ENCODE assay signal across 8 mouse cellular contexts in genomic region chr5:30888337-30889087, GRCm38 (mm10). TPM values are rescaled to one million over a fixed set of nuclear protein-coding genes. Genes with fewer than 3 reads are reported as not detected.
A peak's percentile ranks its signal among the peaks of the same experiment; 100 is the strongest.
DNase-seq lines count a peak whose midpoint lies in the region; ATAC-seq and TF ChIP-seq lines count a peak whose summit lies in the region.

Gene Agbl5 (plus strand): TSS chr5:30888694.

- H3K36me3 ChIP-seq in ES-E14 (ENCODE audit: control insufficient read depth, insufficient read depth, low read length, poor library complexity, severe bottlenecking), result peaks cover 27% of the 10 kb centered on the region
- peaks cover 20% of the 10 kb centered on the region for H3K36me3 ChIP-seq in forebrain, embryonic 16.5 days (ENCODE audit: control insufficient read depth, insufficient read depth)
- H3K36me3 ChIP-seq in lung, embryonic 14.5 days (ENCODE audit: insufficient read depth), result peaks cover 31% of the 10 kb centered on the region
- peaks cover 11% of the 10 kb centered on the region; the same call in 1 of the 2 replicates for H3K36me3 ChIP-seq in thymus, adult 2 months (ENCODE audit: control insufficient read depth, insufficient read depth, low read length)

- TF ChIP-seq POLR2A in olfactory bulb, adult 2 months (IDR thresholded peaks at IDR 0.05; ENCODE audit: insufficient read depth, low read depth, low read length), result peak; percentile 74
- TF ChIP-seq POLR2A in thymus, adult 2 months (IDR thresholded peaks at IDR 0.05; ENCODE audit: control insufficient read depth, extremely low read depth, insufficient read depth, low read length, poor library complexity), result peak; percentile 67

- under 1% methylated on average over 42 of the region's 42 CpGs for WGBS in forebrain, embryonic 16.5 days
- under 1% methylated on average over 42 of the region's 42 CpGs for WGBS in lung, embryonic 14.5 days
- under 1% methylated on average over 42 of the region's 42 CpGs for WGBS in olfactory bulb, adult 2 months
- WGBS in thymus, adult 2 months, result under 1% methylated on average over 42 of the region's 42 CpGs

- in situ Hi-C loops in ES-E14 (cut with MboI; ENCODE audit: low sequenced_read_pairs in 2 of 2, unreplicated experiment in 2 of 2), result no loop called here

- peak; percentile 91 for ATAC-seq in forebrain, embryonic 16.5 days
- ATAC-seq in lung, embryonic 14.5 days (ENCODE audit: insufficient read depth), result peak; percentile 95

- H3K9ac ChIP-seq in ES-E14 (ENCODE audit: insufficient read depth, low read depth, low read length, poor library complexity, severe bottlenecking), result peak within 1 kb of the TSS; percentile 97
- H3K9ac ChIP-seq in forebrain, embryonic 16.5 days (replicated peaks; ENCODE audit: low read depth, low read length), result peak within 1 kb of the TSS; percentile 89
- peak within 1 kb of the TSS; percentile 81 for H3K9ac ChIP-seq in lung, embryonic 14.5 days

- peak within 1 kb of the TSS; percentile 96 for H3K27ac ChIP-seq in ES-E14 (ENCODE audit: insufficient read depth, low read depth, low read length, poor library complexity, severe bottlenecking)
- H3K27ac ChIP-seq in forebrain, embryonic 16.5 days (ENCODE audit: low read length), result peak within 1 kb of the TSS; percentile 99
- H3K27ac ChIP-seq in layer of hippocampus, adult 2 months, result peak within 1 kb of the TSS; percentile 93
- peak within 1 kb of the TSS; percentile 98 for H3K27ac ChIP-seq in lung, embryonic 14.5 days (ENCODE audit: low read depth)
- peak within 1 kb of the TSS; percentile 94 for H3K27ac ChIP-seq in olfactory bulb, adult 2 months (ENCODE audit: insufficient read depth, low read depth, low read length)
- H3K27ac ChIP-seq in thymus, adult 2 months (ENCODE audit: control insufficient read depth, insufficient read depth, low read length), result peak within 1 kb of the TSS; percentile 92

- peak; percentile 87 for DNase-seq in ES-E14 (ENCODE audit: low read depth, low spot score)
- DNase-seq in cerebellum, adult 11-12 months, result peak; percentile 94
- DNase-seq in heart, postnatal 36 days, result peak; percentile 88 to 92
- peak; percentile 93 to 95 for DNase-seq in layer of hippocampus, adult 2 months (ENCODE audit: low spot score in 2 of 2)
- DNase-seq in lung, embryonic 14.5 days, result peak; percentile 98
- DNase-seq in thymus, adult 2 months, result peak; percentile 96

- peak within 1 kb of the TSS; percentile 74 to 78 for H3K4me3 ChIP-seq in ES-E14 (ENCODE audit: insufficient read depth in 1 of 2, low read depth in 1 of 2, low read length in 2 of 2, poor library complexity in 1 of 2, severe bottlenecking in 1 of 2)
- H3K4me3 ChIP-seq in forebrain, embryonic 16.5 days (replicated peaks; ENCODE audit: low read length), result peak within 1 kb of the TSS; percentile 58
- H3K4me3 ChIP-seq in layer of hippocampus, adult 2 months, result peak within 1 kb of the TSS; percentile 76
- H3K4me3 ChIP-seq in lung, embryonic 14.5 days (ENCODE audit: low read depth, low read length), result peak within 1 kb of the TSS; percentile 74
- H3K4me3 ChIP-seq in olfactory bulb, adult 2 months (ENCODE audit: insufficient read depth, low read depth, low read length), result peak within 1 kb of the TSS; percentile 89
- peak within 1 kb of the TSS; percentile 94 for H3K4me3 ChIP-seq in thymus, adult 2 months (ENCODE audit: control insufficient read depth, insufficient read depth, low read length)

- H3K9me3 ChIP-seq in ES-E14 (ENCODE audit: control insufficient read depth, insufficient read depth, low read depth, low read length), result no peaks in the 10 kb centered on the region
- H3K9me3 ChIP-seq in forebrain, embryonic 16.5 days (ENCODE audit: control insufficient read depth, low read length), result no peaks in the 10 kb centered on the region
- H3K9me3 ChIP-seq in lung, embryonic 14.5 days (ENCODE audit: low read depth, low read length), result no peaks in the 10 kb centered on the region

- peak within 1 kb of the TSS; percentile 72 for H3K4me2 ChIP-seq in forebrain, embryonic 16.5 days (ENCODE audit: low read length)
- H3K4me2 ChIP-seq in lung, embryonic 14.5 days, result peak within 1 kb of the TSS; percentile 75

- no peaks in the 10 kb centered on the region for H3K27me3 ChIP-seq in forebrain, embryonic 16.5 days (replicated peaks; ENCODE audit: control insufficient read depth, insufficient read depth, low read length)
- no peaks in the 10 kb centered on the region for H3K27me3 ChIP-seq in lung, embryonic 14.5 days (ENCODE audit: insufficient read depth, low read length)
- no peaks in the 10 kb centered on the region for H3K27me3 ChIP-seq in thymus, adult 2 months (ENCODE audit: control insufficient read depth, insufficient read depth, low read length)

- intact Hi-C loops in heart, postnatal 36 days (cut with DNase I), result loop anchor here (1.0 to 5.0 kb wide), 4 partner anchors 19 to 159 kb away; partner anchors contain the start of genes Atraid, Ost4, Slc5a6 and Tmem214

- TF ChIP-seq CTCF in layer of hippocampus, adult 2 months (conservative IDR thresholded peaks at IDR 0.05), result no peak
- TF ChIP-seq CTCF in lung, embryonic 14.5 days (IDR thresholded peaks at IDR 0.05; ENCODE audit: low read depth), result no peak
- TF ChIP-seq CTCF in olfactory bulb, adult 2 months (IDR thresholded peaks at IDR 0.05; ENCODE audit: insufficient read depth, low read depth, low read length), result no peak
- TF ChIP-seq CTCF in thymus, adult 2 months (IDR thresholded peaks at IDR 0.05; ENCODE audit: borderline replicate concordance, control insufficient read depth, extremely low read depth, insufficient read depth, low read length, poor library complexity), result no peak

- H3K4me1 ChIP-seq in ES-E14 (ENCODE audit: control insufficient read depth in 2 of 2, insufficient read depth in 2 of 2, low read length in 2 of 2, poor library complexity in 1 of 2), result peaks cover 2 to 5% of the 10 kb centered on the region in 2 experiments; a peak in 2 of 4 replicates
- peaks cover 18% of the 10 kb centered on the region for H3K4me1 ChIP-seq in forebrain, embryonic 16.5 days (replicated peaks; ENCODE audit: control insufficient read depth, insufficient read depth, low read length)
- H3K4me1 ChIP-seq in lung, embryonic 14.5 days (ENCODE audit: insufficient read depth), result peaks cover 9% of the 10 kb centered on the region; the same call in 1 of the 2 replicates
- H3K4me1 ChIP-seq in olfactory bulb, adult 2 months (ENCODE audit: control insufficient read depth, insufficient read depth, low read length), result peaks cover 11% of the 10 kb centered on the region
- H3K4me1 ChIP-seq in thymus, adult 2 months (replicated peaks; ENCODE audit: control insufficient read depth, insufficient read depth, low read length), result peaks cover 8% of the 10 kb centered on the region; the same call in 1 of the 2 replicates

TF ChIP-seq in ES-E14, 5 proteins besides CTCF, POLR2A, EP300 and RAD21:
- peak; percentile 92 for TF ChIP-seq MAFK (IDR thresholded peaks at IDR 0.05; ENCODE audit: insufficient read depth, low read depth, low read length)
- peak; percentile 77 for TF ChIP-seq CHD2 (IDR thresholded peaks at IDR 0.05; ENCODE audit: low read depth, low read length)
- TF ChIP-seq ZC3H11A (IDR thresholded peaks at IDR 0.05; ENCODE audit: borderline replicate concordance, low read depth, low read length), result no peak
- TF ChIP-seq HCFC1 (IDR thresholded peaks at IDR 0.05; ENCODE audit: borderline replicate concordance, insufficient read depth, low read length), result 0 out of 2 replicates have a peak, but pooled peaks have one; percentile 52
- TF ChIP-seq ZNF384 (IDR thresholded peaks at IDR 0.05; ENCODE audit: low read depth, low read length), result no peak

RNA-seq across cellular contexts. Expression of gene Agbl5, which starts in this region (rescaled TPM):
- total RNA-seq in ES-E14 (2012; rRNA removed), result 17.0 and 19.7 TPM in 2 replicates
- polyA plus RNA-seq in forebrain, embryonic 16.5 days (2015; fragmentation: Nextera tagmentation; extraction: Ambion mirVana), result 22.7 and 23.3 TPM in 2 replicates
- 1 to 10 TPM; 4.1 to 7.1 TPM for total RNA-seq in heart, postnatal 36 days (2021)
- total RNA-seq in layer of hippocampus, adult 2 months (2021), result 10 to 100 TPM; 12.2 to 15.5 TPM
- 25.2 and 26.0 TPM in 2 replicates for polyA plus RNA-seq in lung, embryonic 14.5 days (2014; fragmentation: Nextera tagmentation; extraction: Ambion mirVana)
- polyA plus RNA-seq in olfactory bulb, adult 2 months (2012; ENCODE audit: insufficient read depth, insufficient read length, low replicate concordance, missing spikeins), result not detected in 2 replicates
- 40.7 and 53.0 TPM in 2 replicates for polyA plus RNA-seq in thymus, adult 2 months (2012; rRNA removed)

Comparison
In these comparisons a context has a peak if more than half of its experiments do, and no peak if none do; other contexts are left out.
1. Peak in every context shown above with its lines: DNase-seq, ATAC-seq, H3K4me3 ChIP-seq and H3K27ac ChIP-seq.
2. RNA of gene Agbl5 (polyA plus RNA-seq): 40.7 to 53.0 TPM in thymus, adult 2 months, 25.2 to 26.0 TPM in lung, embryonic 14.5 days and 22.7 to 23.3 TPM in forebrain, embryonic 16.5 days; not detected in olfactory bulb, adult 2 months; every median in the first group is over 10 times any median in the second.